Mouse (Mus musculus) CH12.LX (cell line): ENCODE measurements at regions not wholly inside any gene's neighbourhood (a gene's known extent, or its start where the extent isn't known, plus 50 kb on each side); places are given as distances from the start of the nearest gene placed in this dataset.

Source experiments
- DNase-seq: peaks from one replicate; pipeline ENCODE4 v3.0.0-alpha.2; 2013; ENCODE audit errors: extremely low read depth
- H3K27ac ChIP-seq: 2 replicates; pipeline ENCODE4 v1.5.1; 2012; ENCODE audit warnings: low read depth, mild to moderate bottlenecking, control low read depth, moderate library complexity; ENCODE audit not compliant: insufficient read depth
- H3K27me3 ChIP-seq: replicated peaks from 2 replicates; pipeline ENCODE3; 2012; ENCODE audit warnings: inconsistent platforms
- H3K36me3 ChIP-seq, 2 experiments: replicated peaks in 1 of 2; 2 replicates each; pipeline versions ENCODE3 to v1.6.1; 2012; ENCODE audit warnings: inconsistent platforms in 1 of 2, low read length in 1 of 2, mild to moderate bottlenecking in 1 of 2, mixed read lengths in 1 of 2, moderate library complexity in 1 of 2; ENCODE audit not compliant: control insufficient read depth in 1 of 2, insufficient read depth in 1 of 2
- H3K4me1 ChIP-seq, 2 experiments: 2 replicates each; pipeline ENCODE4 v1.6.1; 2012; ENCODE audit warnings: inconsistent platforms in 1 of 2, moderate library complexity in 1 of 2; ENCODE audit not compliant: insufficient read depth in 2 of 2, control insufficient read depth in 1 of 2
- H3K4me2 ChIP-seq: 2 replicates; pipeline ENCODE4 v1.6.1; 2012; ENCODE audit warnings: low read depth, mild to moderate bottlenecking, control low read depth; ENCODE audit not compliant: poor library complexity, insufficient read depth, severe bottlenecking
- H3K4me3 ChIP-seq, 3 experiments: fragments of 150-350 bp in 1 of 3; sonication (generic) in 1 of 3; replicated peaks in 1 of 3; 2 replicates each; pipeline versions ENCODE3 to v1.5.1; 2011 to 2012; ENCODE audit warnings: low read depth in 2 of 3, low read length in 2 of 3, mild to moderate bottlenecking in 2 of 3, moderate library complexity in 2 of 3, control low read depth in 1 of 3, improper control_type of control experiment in 1 of 3, inconsistent platforms in 1 of 3, mixed read lengths in 1 of 3; ENCODE audit not compliant: poor library complexity in 1 of 3
- H3K79me2 ChIP-seq: replicated peaks from 2 replicates; pipeline ENCODE4 v1.6.1; 2012; ENCODE audit warnings: mild to moderate bottlenecking, moderate library complexity; ENCODE audit not compliant: control insufficient read depth, poor library complexity, insufficient read depth, severe bottlenecking; ENCODE audit errors: extremely low read depth
- H3K9ac ChIP-seq: 2 replicates; pipeline ENCODE4 v1.6.1; 2012; ENCODE audit warnings: low read depth, mild to moderate bottlenecking, control low read depth, moderate library complexity; ENCODE audit not compliant: insufficient read depth
- H3K9me3 ChIP-seq: replicated peaks from 2 replicates; pipeline ENCODE3; 2012; ENCODE audit warnings: low read length, inconsistent platforms, mixed read lengths
- CHD1 ChIP-seq: IDR thresholded peaks from 2 replicates; pipeline ENCODE4 v1.6.1; 2012; ENCODE audit warnings: low read depth, low read length, improper control_type of control experiment, inconsistent platforms
- CHD2 ChIP-seq: IDR thresholded peaks from 2 replicates; pipeline ENCODE4 v1.6.1; 2011; ENCODE audit warnings: low read length, improper control_type of control experiment
- E2F4 ChIP-seq: IDR thresholded peaks from 2 replicates; pipeline ENCODE4 v1.6.1; 2011; ENCODE audit warnings: low read depth, low read length, improper control_type of control experiment; ENCODE audit not compliant: insufficient replicate concordance
- ELF1 ChIP-seq: IDR thresholded peaks from 2 replicates; pipeline ENCODE4 v1.6.1; 2014; ENCODE audit warnings: low read depth, mild to moderate bottlenecking, inconsistent platforms, low read length, improper control_type of control experiment
- ETS1 ChIP-seq: conservative IDR thresholded peaks from 2 replicates; pipeline ENCODE4 v1.6.1; 2012; ENCODE audit warnings: low read depth, mild to moderate bottlenecking, inconsistent platforms, low read length, improper control_type of control experiment, moderate library complexity
- GABPA ChIP-seq: IDR thresholded peaks from 2 replicates; pipeline ENCODE4 v1.6.1; 2012; ENCODE audit warnings: low read depth, low read length, improper control_type of control experiment, inconsistent platforms; ENCODE audit not compliant: insufficient replicate concordance
- HCFC1 ChIP-seq: IDR thresholded peaks from 2 replicates; pipeline ENCODE4 v1.6.1; 2012; ENCODE audit warnings: low read depth, mild to moderate bottlenecking, inconsistent platforms, low read length, improper control_type of control experiment
- JUN ChIP-seq: IDR thresholded peaks from 2 replicates; pipeline ENCODE4 v1.6.1; 2011; ENCODE audit warnings: low read depth, mild to moderate bottlenecking, low read length, improper control_type of control experiment, moderate library complexity; ENCODE audit not compliant: insufficient read depth
- JUND ChIP-seq: conservative IDR thresholded peaks from 2 replicates; pipeline ENCODE4 v1.6.1; 2011; ENCODE audit warnings: low read depth, low read length, improper control_type of control experiment
- KAT2A ChIP-seq: IDR thresholded peaks from 2 replicates; pipeline ENCODE4 v1.6.1; 2012; ENCODE audit warnings: low read length, improper control_type of control experiment, inconsistent platforms; ENCODE audit not compliant: insufficient replicate concordance
- MAFK ChIP-seq: IDR thresholded peaks from 2 replicates; pipeline ENCODE4 v1.6.1; 2011; ENCODE audit warnings: low read length, improper control_type of control experiment; ENCODE audit not compliant: insufficient replicate concordance
- MAX ChIP-seq: IDR thresholded peaks from 2 replicates; pipeline ENCODE4 v1.6.1; 2011; ENCODE audit warnings: low read length, improper control_type of control experiment
- MEF2A ChIP-seq: IDR thresholded peaks from 2 replicates; pipeline ENCODE4 v1.6.1; 2014; ENCODE audit warnings: low read depth, mild to moderate bottlenecking, inconsistent platforms, low read length, improper control_type of control experiment, borderline replicate concordance
- MYC ChIP-seq: IDR thresholded peaks from 2 replicates; pipeline ENCODE4 v1.6.1; 2011; ENCODE audit warnings: low read depth, mild to moderate bottlenecking, improper control_type of control experiment, low read length
- NELFE ChIP-seq: IDR thresholded peaks from 2 replicates; pipeline ENCODE4 v1.6.1; 2011; ENCODE audit warnings: low read depth, low read length, improper control_type of control experiment
- PAX5 ChIP-seq: IDR thresholded peaks from 2 replicates; pipeline ENCODE4 v1.6.1; 2012; ENCODE audit warnings: low read length, inconsistent platforms, mixed read lengths
- RAD21 ChIP-seq: IDR thresholded peaks from 2 replicates; pipeline ENCODE4 v1.6.1; 2011; ENCODE audit warnings: low read depth, mild to moderate bottlenecking, low read length, improper control_type of control experiment, moderate library complexity
- RCOR1 ChIP-seq: conservative IDR thresholded peaks from 2 replicates; pipeline ENCODE4 v1.6.1; 2012; ENCODE audit warnings: low read depth, mild to moderate bottlenecking, inconsistent platforms, low read length, improper control_type of control experiment
- SMC3 ChIP-seq: IDR thresholded peaks from 2 replicates; pipeline ENCODE4 v1.6.1; 2011; ENCODE audit warnings: low read depth, low read length, improper control_type of control experiment
- TBP ChIP-seq: conservative IDR thresholded peaks from 2 replicates; pipeline ENCODE4 v1.6.1; 2011; ENCODE audit warnings: low read depth, low read length, improper control_type of control experiment
- USF1 ChIP-seq: IDR thresholded peaks from 2 replicates; pipeline ENCODE4 v1.6.1; 2014; ENCODE audit warnings: low read depth, mild to moderate bottlenecking, inconsistent platforms, low read length, improper control_type of control experiment
- USF2 ChIP-seq: conservative IDR thresholded peaks from 2 replicates; pipeline ENCODE4 v1.6.1; 2011; ENCODE audit warnings: low read depth, low read length, improper control_type of control experiment
- ZC3H11A ChIP-seq: IDR thresholded peaks from 2 replicates; pipeline ENCODE4 v1.6.1; 2012; ENCODE audit warnings: low read depth, mild to moderate bottlenecking, inconsistent platforms, low read length, improper control_type of control experiment
- ZKSCAN1 ChIP-seq: IDR thresholded peaks from 2 replicates; pipeline ENCODE4 v1.6.1; 2012; ENCODE audit warnings: low read depth, inconsistent platforms, low read length, improper control_type of control experiment, borderline replicate concordance
- ZNF384 ChIP-seq: IDR thresholded peaks from 2 replicates; pipeline ENCODE4 v1.6.1; 2012; ENCODE audit warnings: low read depth, low read length, improper control_type of control experiment, inconsistent platforms
- dilution Hi-C: fragments of 300-500 bp; cut with MboI; formaldehyde crosslinking; loops from 2 replicates; pipeline ENCODE4 v1.14.3; 2020; ENCODE audit warnings: low sequenced_read_pairs; ENCODE audit not compliant: extremely low pct_unique_long_range_greater_than_20kb, extremely low pct_ligation_motif_present
- in situ Hi-C: fragments of 300-500 bp; cut with MboI; formaldehyde crosslinking; loops from 3 replicates; pipeline ENCODE4 v1.14.3; 2019; ENCODE audit warnings: low sequenced_read_pairs, low pct_ligation_motif_present, low pct_unique_long_range_greater_than_20kb, mixed read lengths

DNA sequence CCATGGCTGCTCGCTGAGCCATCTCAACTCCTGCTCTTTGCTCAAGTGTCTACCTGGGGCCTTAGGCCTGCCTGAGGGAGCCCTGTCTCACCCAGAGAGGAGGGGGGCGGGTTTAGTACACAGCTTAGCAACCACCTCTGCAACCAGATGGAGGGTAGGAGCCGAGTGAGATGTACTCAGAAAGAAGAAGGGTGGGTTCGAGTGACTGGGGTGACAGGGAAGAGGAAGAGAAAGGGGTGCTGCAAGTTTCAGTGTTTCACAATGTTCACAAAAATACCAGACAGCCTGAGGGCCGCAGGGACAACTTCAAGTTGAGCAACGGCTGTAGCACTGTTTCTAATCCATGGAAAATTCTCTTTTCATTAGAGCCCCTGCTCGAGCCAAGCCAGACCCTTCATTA lies 84.4 kb downstream of the Zfp36l2 start:
- no peak overlapping the region for H3K4me3 ChIP-seq
- H3K9ac ChIP-seq = no peak overlapping the region
- no peaks in the 10 kb centered on the region for H3K79me2 ChIP-seq
- dilution Hi-C loops = no loop called here
- no peak for DNase-seq
- no peak overlapping the region for H3K4me2 ChIP-seq
- H3K27me3 ChIP-seq = no peaks in the 10 kb centered on the region
- H3K4me1 ChIP-seq = peaks cover 0 to 25% of the 10 kb centered on the region in 2 experiments; a peak in 2 of 4 replicates
- in situ Hi-C loops = no loop called here
- TF ChIP-seq TBP (no peak), MAFK (no peak), CHD2 (no peak), KAT2A (no peak), JUN (no peak), ZC3H11A (no peak), GABPA (no peak), USF2 (no peak), E2F4 (no peak), MAX (no peak), USF1 (no peak), HCFC1 (no peak), MEF2A (no peak)
- H3K27ac ChIP-seq = no peak overlapping the region
- H3K36me3 ChIP-seq = no peaks in the 10 kb centered on the region
- H3K9me3 ChIP-seq = no peaks in the 10 kb centered on the region

DNA sequence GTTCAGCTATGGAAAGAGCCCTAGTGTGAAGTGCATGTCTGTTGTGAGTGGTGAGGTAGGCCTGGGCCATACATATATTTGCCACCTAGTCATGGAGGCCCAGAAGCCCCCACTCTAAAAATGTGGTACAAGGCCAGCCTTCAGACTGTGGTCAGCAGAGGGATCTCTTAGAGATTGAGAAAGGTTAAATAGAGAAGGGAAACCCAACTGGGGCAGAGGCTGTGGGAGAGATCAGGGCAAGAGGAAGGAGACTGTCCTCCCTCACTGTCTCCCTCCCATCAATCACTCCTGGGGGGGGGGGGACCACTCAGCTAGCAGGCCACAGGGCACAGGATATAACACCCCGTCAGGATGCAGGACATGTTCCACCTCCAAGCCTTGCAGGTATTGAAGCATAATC lies 86.1 kb downstream of the Zfp36l2 start:
- DNase-seq = no peak
- dilution Hi-C loops = no loop called here
- Histone ChIP-seq H3K27me3 (no peaks in the 10 kb centered on the region), H3K4me1 (peaks cover 0 to 27% of the 10 kb centered on the region in 2 experiments; a peak in 3 of 4 replicates), H3K27ac (no peak overlapping the region), H3K9ac (no peak overlapping the region), H3K4me2 (no peak overlapping the region), H3K4me3 (no peak overlapping the region), H3K36me3 (no peaks in the 10 kb centered on the region), H3K9me3 (no peaks in the 10 kb centered on the region), H3K79me2 (no peaks in the 10 kb centered on the region)
- in situ Hi-C loops = no loop called here
- TF ChIP-seq SMC3 (no peak), ETS1 (no peak), E2F4 (no peak), JUN (no peak), GABPA (no peak), HCFC1 (no peak), TBP (no peak), PAX5 (no peak), ZKSCAN1 (no peak), ZNF384 (no peak), JUND (no peak), ELF1 (no peak), RCOR1 (no peak), CHD1 (no peak), CHD2 (no peak), RAD21 (no peak), MYC (no peak), NELFE (no peak)
